Mouse (Mus musculus) embryonic facial prominence, embryonic 13.5 days (tissue): ENCODE results near the gene Itga5. TPM values are rescaled to one million over a fixed set of nuclear protein-coding genes. Genes with fewer than 3 reads are reported as not detected.

ENCODE experiments used
- ATAC-seq: fragments of 200-750 bp; cut with Nextera tagmentation; 2 replicates; pipeline ENCODE4 v1.8.0; 2017; ENCODE audit warnings: low read depth; ENCODE audit not compliant: insufficient number of reproducible peaks, insufficient read depth, low FRiP score, low TSS enrichment
- H3K27ac ChIP-seq: fragments of 300-500 bp; sonication (generic); 2 replicates; pipeline ENCODE4 v1.5.1; 2015; ENCODE audit warnings: moderate library complexity, mild to moderate bottlenecking, inconsistent platforms
- H3K27me3 ChIP-seq: fragments of 300-500 bp; sonication (generic); 2 replicates; pipeline ENCODE4 v1.6.1; 2015; ENCODE audit warnings: mild to moderate bottlenecking, inconsistent platforms
- H3K36me3 ChIP-seq: fragments of 300-500 bp; sonication (generic); 2 replicates; pipeline ENCODE4 v1.6.1; 2015; ENCODE audit warnings: mild to moderate bottlenecking, inconsistent platforms
- H3K4me1 ChIP-seq: fragments of 300-500 bp; sonication (generic); 2 replicates; pipeline ENCODE4 v1.6.1; 2015; ENCODE audit warnings: inconsistent platforms
- H3K4me2 ChIP-seq: fragments of 300-500 bp; sonication (generic); 2 replicates; pipeline ENCODE4 v1.6.1; 2015; ENCODE audit warnings: moderate library complexity, mild to moderate bottlenecking, inconsistent platforms
- H3K4me3 ChIP-seq: fragments of 300-500 bp; sonication (generic); 2 replicates; pipeline ENCODE4 v1.5.1; 2015; ENCODE audit warnings: mild to moderate bottlenecking, inconsistent platforms
- H3K9ac ChIP-seq: fragments of 300-500 bp; sonication (generic); 2 replicates; pipeline ENCODE4 v1.6.1; 2015; ENCODE audit warnings: mild to moderate bottlenecking, inconsistent platforms
- H3K9me3 ChIP-seq: fragments of 300-500 bp; sonication (generic); 2 replicates; pipeline ENCODE4 v1.6.1; 2016; ENCODE audit warnings: inconsistent platforms
- WGBS: fragments of 180-500 bp; shearing (Covaris S2); methylation state at CpG from one replicate; pipeline ENCODE4 v1.1.7; 2015; ENCODE audit warnings: mixed read lengths; 5-methylcytosine and 5-hydroxymethylcytosine counted together
- polyA plus RNA-seq: library from polyadenylated mRNA; unstranded; fragments of >200 nt; fragmentation: Nextera tagmentation; extraction: Ambion mirVana; gene quantifications from 2 replicates; pipeline ENCODE4 v1.2.1, GENCODE M21; 2015

Itga5 gene
- polyA plus RNA-seq, 1 experiment from 2014 or later = 41.2 TPM

- Histone ChIP-seq H3K9ac (no peak overlapping the region), H3K27me3 (no peaks in the 10 kb centered on the region), H3K9me3 (no peaks in the 10 kb centered on the region), H3K36me3 (peaks cover 91% of the 10 kb centered on the region), H3K4me2 (no peak overlapping the region), H3K4me3 (no peak overlapping the region), H3K4me1 (peaks cover 4% of the 10 kb centered on the region), H3K27ac (no peak overlapping the region)
- WGBS = 45% methylated on average over 4 of the region's 4 CpGs
- ATAC-seq = no peak
Observed at GRCm38 (mm10) chr15:103352856-103353255, 13.7 kb downstream of the Itga5 start.

- H3K4me2 ChIP-seq = no peak overlapping the region
- 0% methylated on average over 2 of the region's 2 CpGs for WGBS
- ATAC-seq = no peak
- no peaks in the 10 kb centered on the region for H3K27me3 ChIP-seq
- H3K9ac ChIP-seq = no peak overlapping the region
- peaks cover 83% of the 10 kb centered on the region for H3K36me3 ChIP-seq
- H3K4me1 ChIP-seq = no peaks in the 10 kb centered on the region
- no peaks in the 10 kb centered on the region for H3K9me3 ChIP-seq
- no peak overlapping the region for H3K27ac ChIP-seq
- H3K4me3 ChIP-seq = no peak overlapping the region
Observed at GRCm38 (mm10) chr15:103347275-103347684, 19.3 kb downstream of the Itga5 start.

- WGBS = 85% methylated on average over 6 of the region's 6 CpGs
- no peak for ATAC-seq
- Histone ChIP-seq H3K4me1 (peaks cover 12% of the 10 kb centered on the region), H3K9me3 (no peaks in the 10 kb centered on the region), H3K27me3 (peaks cover 10% of the 10 kb centered on the region), H3K4me2 (no peak overlapping the region), H3K9ac (no peak overlapping the region), H3K36me3 (peaks cover 68% of the 10 kb centered on the region), H3K4me3 (no peak overlapping the region), H3K27ac (no peak overlapping the region)
Observed at GRCm38 (mm10) chr15:103345789-103346188, 20.8 kb downstream of the Itga5 start.

- Histone ChIP-seq H3K4me1 (peaks cover 32% of the 10 kb centered on the region), H3K27ac (no peak overlapping the region), H3K9me3 (no peaks in the 10 kb centered on the region), H3K4me2 (no peak overlapping the region), H3K9ac (no peak overlapping the region), H3K4me3 (no peak overlapping the region), H3K36me3 (peaks cover 46% of the 10 kb centered on the region), H3K27me3 (peaks cover 32% of the 10 kb centered on the region)
- no peak for ATAC-seq
Observed at GRCm38 (mm10) chr15:103343556-103343955, 23.0 kb downstream of the Itga5 start.

GRCm38 (mm10) chr15:103343008-103343407 is 23.6 kb downstream of the Itga5 start:
- no peak overlapping the region for H3K4me3 ChIP-seq
- peaks cover 41% of the 10 kb centered on the region for H3K36me3 ChIP-seq
- H3K27me3 ChIP-seq = peaks cover 35% of the 10 kb centered on the region
- 77% methylated on average over 3 of the region's 3 CpGs for WGBS
- H3K4me1 ChIP-seq = peaks cover 36% of the 10 kb centered on the region
- H3K4me2 ChIP-seq = no peak overlapping the region
- no peak overlapping the region for H3K27ac ChIP-seq
- ATAC-seq = no peak
- H3K9me3 ChIP-seq = no peaks in the 10 kb centered on the region
- H3K9ac ChIP-seq = no peak overlapping the region

GRCm38 (mm10) chr15:103342415-103342814 is 24.1 kb downstream of the Itga5 start:
- H3K9ac ChIP-seq = no peak overlapping the region
- H3K4me3 ChIP-seq = no peak overlapping the region
- H3K4me1 ChIP-seq = peaks cover 42% of the 10 kb centered on the region
- peaks cover 35% of the 10 kb centered on the region for H3K36me3 ChIP-seq
- WGBS = 15% methylated on average over 4 of the region's 4 CpGs
- no peak for ATAC-seq
- H3K27ac ChIP-seq = no peak overlapping the region
- no peak overlapping the region for H3K4me2 ChIP-seq
- H3K27me3 ChIP-seq = peaks cover 35% of the 10 kb centered on the region
- no peaks in the 10 kb centered on the region for H3K9me3 ChIP-seq

- Histone ChIP-seq H3K36me3 (peaks cover 30% of the 10 kb centered on the region), H3K4me3 (no peak overlapping the region), H3K4me1 (peaks cover 45% of the 10 kb centered on the region), H3K9me3 (no peaks in the 10 kb centered on the region), H3K27ac (no peak overlapping the region), H3K27me3 (peaks cover 35% of the 10 kb centered on the region), H3K4me2 (no peak overlapping the region), H3K9ac (0 out of 2 replicates have a peak overlapping the region, but pooled peaks have one; percentile 32)
- 19% methylated on average over 8 of the region's 8 CpGs for WGBS
- no peak for ATAC-seq
Observed at GRCm38 (mm10) chr15:103341547-103341946, 25.0 kb downstream of the Itga5 start.

GRCm38 (mm10) chr15:103340786-103341185 is 25.8 kb downstream of the Itga5 start:
- Histone ChIP-seq H3K9ac (no peak overlapping the region), H3K27ac (peak overlapping the region; percentile 3; the same call in 1 of the 2 replicates), H3K4me3 (no peak overlapping the region), H3K4me1 (peaks cover 47% of the 10 kb centered on the region), H3K36me3 (peaks cover 23% of the 10 kb centered on the region), H3K4me2 (peak overlapping the region; percentile 80), H3K9me3 (no peaks in the 10 kb centered on the region), H3K27me3 (peaks cover 35% of the 10 kb centered on the region)
- no peak for ATAC-seq
- 21% methylated on average over 4 of the region's 4 CpGs for WGBS

GRCm38 (mm10) chr15:103339961-103340337 is 26.6 kb downstream of the Itga5 start, which contains the start of gene Zfp385a:
Zfp385a (minus strand) TSS chr15:103340093.
- Histone ChIP-seq H3K36me3 (peaks cover 14% of the 10 kb centered on the region), H3K9ac (peak within 1 kb of the TSS; percentile 65), H3K9me3 (no peaks in the 10 kb centered on the region), H3K27ac (peak within 1 kb of the TSS; percentile 22; the same call in 1 of the 2 replicates), H3K4me1 (peaks cover 55% of the 10 kb centered on the region), H3K27me3 (peaks cover 35% of the 10 kb centered on the region), H3K4me3 (peak within 1 kb of the TSS; percentile 64), H3K4me2 (peak within 1 kb of the TSS; percentile 80)
- WGBS = under 1% methylated on average over 24 of the region's 26 CpGs
- ATAC-seq = no peak

- Histone ChIP-seq H3K4me1 (peaks cover 60% of the 10 kb centered on the region), H3K4me3 (peak overlapping the region; percentile 64), H3K9ac (peak overlapping the region; percentile 65), H3K27me3 (peaks cover 35% of the 10 kb centered on the region), H3K9me3 (no peaks in the 10 kb centered on the region), H3K4me2 (peak overlapping the region; percentile 80), H3K27ac (peak overlapping the region; percentile 22; the same call in 1 of the 2 replicates), H3K36me3 (peaks cover 8% of the 10 kb centered on the region)
- peak; percentile 33; the same call in 1 of the 2 replicates for ATAC-seq
- 2% methylated on average over 28 of the region's 31 CpGs for WGBS
Observed at GRCm38 (mm10) chr15:103339166-103339960, 27.2 kb downstream of the Itga5 start.

GRCm38 (mm10) chr15:103338829-103339165 is 27.8 kb downstream of the Itga5 start:
- Histone ChIP-seq H3K4me1 (peaks cover 65% of the 10 kb centered on the region), H3K4me3 (peak overlapping the region; percentile 64), H3K4me2 (peak overlapping the region; percentile 80), H3K36me3 (peaks cover 3% of the 10 kb centered on the region; the same call in 1 of the 2 replicates), H3K9me3 (no peaks in the 10 kb centered on the region), H3K27me3 (peaks cover 35% of the 10 kb centered on the region), H3K9ac (peak overlapping the region; percentile 65), H3K27ac (no peak overlapping the region)
- ATAC-seq = no peak
- WGBS = 38% methylated on average over 4 of the region's 4 CpGs
